Mouse (Mus musculus): ENCODE measurements around the gene 6430550D23Rik.

- TF ChIP-seq CTCF (IDR thresholded peaks at IDR 0.05; ENCODE audit: insufficient read depth, low read depth, low read length): peak; percentile 63
- TF ChIP-seq POLR2A (IDR thresholded peaks at IDR 0.05; ENCODE audit: insufficient read depth, low read depth, low read length): no peak
Measured at GRCm38 (mm10) chr2:155946069-155946468, 61.7 kb downstream of the 6430550D23Rik start.

Measured in olfactory bulb, adult 2 months (tissue).